Mouse (Mus musculus) cerebellum, adult 11-12 months (tissue): ENCODE data around the gene Nmd3.

Experiments
- DNase-seq: peaks from one replicate; pipeline ENCODE4 v3.0.0; 2022

The Nmd3 gene

GRCm38 (mm10) chr3:69763630-69764565 lies 42.1 kb downstream of the Nmd3 start:
- no peak for DNase-seq

- DNase-seq = no peak
Measured at GRCm38 (mm10) chr3:69765206-69765605, 43.4 kb downstream of the Nmd3 start.

GRCm38 (mm10) chr3:69769150-69769549 lies 47.4 kb downstream of the Nmd3 start:
- no peak for DNase-seq

DNA sequence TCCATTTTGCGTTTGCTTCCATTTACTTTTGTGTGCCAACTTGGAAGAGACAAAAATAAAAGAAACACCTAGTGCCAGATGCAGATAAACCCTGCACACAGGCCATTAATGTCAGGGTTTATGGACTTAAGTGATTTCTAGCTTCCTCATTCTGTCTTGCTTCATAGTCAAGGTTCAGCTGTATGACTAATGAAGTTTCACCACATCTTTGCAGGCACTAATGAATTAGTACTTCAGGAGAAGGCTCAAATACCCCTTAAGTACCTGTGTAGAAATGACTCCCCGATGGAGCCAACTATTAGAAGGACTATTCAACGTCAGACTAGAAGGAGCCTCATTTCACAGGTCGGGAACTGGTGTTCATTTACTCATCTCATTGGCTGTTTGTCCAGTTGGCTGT lies 51.6 kb downstream of the Nmd3 start:
- no peak for DNase-seq

DNA sequence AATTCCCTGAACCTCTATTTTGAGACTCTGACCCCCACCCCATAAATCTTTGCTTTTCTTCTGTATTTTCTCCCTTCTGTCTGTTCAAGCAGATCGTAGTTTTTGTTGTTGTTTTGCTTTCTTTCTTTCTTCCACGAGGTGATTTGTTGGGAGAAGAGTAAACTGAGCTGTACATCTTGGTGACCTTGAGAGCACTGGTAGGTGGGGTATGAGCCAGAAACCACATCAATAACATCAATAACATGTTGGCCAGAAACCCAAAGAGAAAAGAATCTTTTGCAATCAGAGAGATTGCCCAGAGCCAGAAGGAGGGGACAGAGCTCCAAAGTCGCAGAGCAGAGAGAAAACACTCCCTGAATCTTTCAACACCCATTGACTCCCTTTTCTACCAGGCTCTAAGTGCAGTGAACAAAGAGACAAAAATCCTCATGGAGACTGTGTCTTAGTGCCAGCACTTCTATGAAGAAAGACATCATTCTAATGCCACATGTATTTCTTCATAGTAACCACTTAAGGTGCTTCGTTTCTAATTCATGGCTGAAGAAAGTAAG lies 57.5 kb downstream of the Nmd3 start:
- no peak for DNase-seq

GRCm38 (mm10) chr3:69792823-69793417 lies 71.1 kb downstream of the Nmd3 start:
- no peak for DNase-seq

DNA sequence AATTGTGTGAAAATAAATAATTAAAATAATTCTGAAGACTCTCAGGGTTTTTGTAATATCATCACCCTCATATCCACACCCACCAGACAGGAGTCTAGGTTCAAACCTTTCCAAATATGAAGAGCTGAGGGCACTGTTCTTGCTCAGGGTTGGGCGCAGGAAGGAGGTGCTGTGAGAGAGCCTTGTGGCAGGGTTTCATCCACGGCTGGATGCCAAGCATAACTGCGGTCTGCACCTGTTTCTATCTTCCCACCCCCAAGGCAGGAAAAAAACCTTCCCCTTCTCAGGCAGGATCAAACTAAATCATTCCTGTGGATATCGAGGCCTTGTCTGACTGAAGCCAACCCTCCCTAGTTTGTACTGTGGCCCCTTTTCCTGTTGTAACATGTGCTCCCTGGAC lies 75.7 kb downstream of the Nmd3 start:
- DNase-seq = peak; percentile 93

- DNase-seq = peak; percentile 46
Measured at GRCm38 (mm10) chr3:69797969-69798368, 76.2 kb downstream of the Nmd3 start.

DNA sequence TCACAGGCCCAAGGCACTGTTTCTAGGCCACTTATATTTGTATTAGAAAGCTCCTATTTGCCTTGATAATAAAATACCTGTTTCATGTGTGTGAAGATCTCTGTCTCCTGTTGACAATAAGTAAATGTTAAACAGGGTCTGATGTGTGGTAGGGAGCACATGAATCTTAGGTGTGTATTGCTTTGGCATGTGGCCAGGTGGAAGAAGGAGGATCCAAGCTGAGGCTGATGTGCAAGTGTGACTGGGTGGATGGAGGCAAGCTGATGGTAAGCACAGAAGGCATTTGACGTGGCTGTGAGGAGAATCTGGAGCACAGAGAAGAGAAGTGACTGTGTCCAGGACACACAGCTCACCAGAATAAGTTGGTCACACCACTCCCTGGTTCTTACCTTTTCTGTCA lies 77.3 kb downstream of the Nmd3 start:
- DNase-seq = no peak

DNA sequence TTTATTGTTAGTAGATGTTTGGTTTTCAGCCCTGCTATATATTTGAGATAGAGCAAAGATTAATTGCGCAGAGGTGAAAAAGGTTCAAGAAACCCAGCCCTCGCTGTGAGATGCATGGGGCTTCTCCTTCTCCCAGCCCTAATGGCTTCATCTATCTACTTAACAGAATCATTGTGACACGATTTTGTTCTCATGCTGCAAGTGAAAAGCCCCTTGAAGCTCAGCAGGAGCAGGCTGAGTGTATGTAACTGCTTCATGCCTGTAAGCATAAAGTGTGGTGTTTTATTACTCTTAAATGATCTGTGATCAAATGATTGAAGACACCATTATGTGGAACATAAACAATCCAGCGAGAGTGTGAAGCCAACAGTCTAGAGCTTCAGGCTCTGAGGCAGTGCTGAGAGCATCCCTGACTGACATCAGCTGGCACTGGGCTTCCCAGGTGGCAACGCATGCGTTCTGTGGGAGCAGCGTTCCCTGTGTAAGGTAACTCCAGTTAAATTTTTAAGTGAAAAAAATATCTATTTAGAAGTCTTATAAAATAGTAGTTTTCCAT lies 79.1 kb downstream of the Nmd3 start:
- DNase-seq = no peak

GRCm38 (mm10) chr3:69803137-69803536 lies 81.4 kb downstream of the Nmd3 start:
- no peak for DNase-seq
